Mouse (Mus musculus): ENCODE measurements around the gene Dnaic2.

GRCm38 (mm10) chr11:114795848-114796322 is 68.7 kb downstream of the Dnaic2 start, which contains the start of gene Btbd17:
- TF ChIP-seq CTCF (conservative IDR thresholded peaks at IDR 0.05 in 1 of 2, IDR thresholded peaks at IDR 0.05 in 1 of 2; ENCODE audit: low read depth in 2 of 2, low read length in 2 of 2) = no peak
- no peak for TF ChIP-seq JUND (conservative IDR thresholded peaks at IDR 0.05; ENCODE audit: low read depth, low read length)
- TF ChIP-seq SMC3 (IDR thresholded peaks at IDR 0.05; ENCODE audit: low read depth, low read length) = no peak
